Mouse (Mus musculus): ENCODE data around the gene Olfr1426.

DNA sequence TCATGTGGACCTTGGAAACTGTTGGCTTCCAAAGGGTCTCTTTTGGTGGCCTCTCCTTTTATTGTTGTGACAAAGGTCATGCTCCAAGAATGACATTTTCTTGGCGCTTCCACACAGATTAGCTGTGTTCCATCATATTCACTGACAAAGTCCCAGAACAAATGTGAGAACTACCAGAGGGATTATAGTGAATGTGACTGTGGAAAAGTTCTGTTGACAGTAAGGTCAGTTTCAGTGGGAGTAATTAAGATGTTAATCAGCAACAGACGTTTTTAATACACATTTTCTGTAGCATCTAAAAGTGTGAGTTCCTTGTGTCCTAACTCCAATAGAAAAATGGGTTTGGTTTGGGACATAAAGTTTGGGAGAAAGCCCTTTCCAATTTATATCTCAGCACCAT is 50.6 kb downstream of the Olfr1426 start, which contains the start of gene Olfr1423:
- TF ChIP-seq EP300 (IDR thresholded peaks at IDR 0.05; ENCODE audit: insufficient read depth, low read depth, low read length) = no peak
- no peak for TF ChIP-seq CTCF (IDR thresholded peaks at IDR 0.05)
- TF ChIP-seq POLR2A (IDR thresholded peaks at IDR 0.05; ENCODE audit: insufficient read depth, low read depth, low read length) = no peak
